Mouse (Mus musculus) layer of hippocampus, adult 9-11 months (tissue): Measurements from ENCODE around the gene Eno3.

ENCODE experiments used
- DNase-seq: peaks from one replicate; pipeline ENCODE4 v3.0.0; 2022

Eno3 gene

DNA sequence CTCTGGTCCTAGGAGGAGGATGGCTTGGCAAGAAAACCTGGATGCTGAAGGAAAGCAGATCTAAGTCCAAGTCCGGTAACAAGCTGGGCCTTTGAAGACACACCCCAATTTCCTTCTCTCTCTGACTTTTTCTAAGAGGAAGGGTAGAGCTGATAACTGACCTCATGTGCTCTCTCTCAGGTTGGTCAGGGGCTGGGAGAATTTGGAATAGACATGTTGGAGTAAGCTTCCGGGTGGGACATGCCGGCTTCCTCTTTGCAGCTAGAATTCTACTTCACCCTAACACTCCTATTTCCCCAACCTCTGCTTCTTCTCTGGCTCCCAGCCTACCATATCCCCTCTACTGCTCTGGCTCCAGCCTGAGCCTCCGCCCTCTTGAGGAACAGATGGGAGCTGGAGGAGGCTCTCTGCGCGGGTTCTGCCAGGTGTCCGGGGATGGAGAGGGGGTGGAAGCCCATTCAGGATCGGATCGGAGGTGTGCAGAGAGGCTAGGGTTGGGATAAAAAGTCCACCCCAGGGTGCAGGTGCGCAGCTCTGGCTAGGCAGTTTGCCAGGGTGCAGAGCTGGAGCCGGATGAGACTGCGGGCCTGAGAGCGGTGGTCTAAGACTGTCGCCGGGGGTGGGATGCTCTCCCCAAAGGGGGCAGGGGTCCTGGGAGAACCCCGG, 30.0 kb downstream of the Eno3 start:
- DNase-seq: peak; percentile 75

DNA sequence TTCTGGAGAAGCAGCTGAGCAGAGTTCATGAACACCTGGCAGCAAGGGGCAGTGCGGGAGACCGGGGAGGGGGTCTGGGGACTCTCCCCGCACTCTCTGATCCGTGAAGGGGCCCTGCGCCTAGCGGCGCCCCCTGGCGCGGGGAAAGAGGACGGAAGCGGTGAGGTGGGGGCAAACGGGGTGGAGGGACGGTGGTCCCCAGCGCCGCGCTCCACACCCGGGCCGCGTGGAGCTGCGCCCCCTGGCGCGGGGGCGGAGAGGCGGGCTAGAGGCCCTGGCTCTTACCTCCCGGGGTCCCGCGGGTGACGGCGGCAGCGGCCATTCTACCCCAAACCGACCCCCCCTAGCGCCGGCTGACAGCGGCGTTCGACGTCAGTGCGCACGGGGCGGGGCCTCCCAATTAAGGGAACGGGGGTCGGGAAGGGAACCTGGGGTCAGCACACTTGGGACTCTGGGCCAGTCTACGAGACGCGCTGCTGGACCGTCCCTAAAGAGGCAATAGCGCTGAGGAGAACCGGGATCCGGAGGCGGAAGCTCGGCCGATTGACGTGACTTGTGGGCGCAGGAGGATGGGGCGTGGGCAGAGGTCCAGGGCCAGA, 30.7 kb downstream of the Eno3 start, which contains the start of gene Camta2:
TSS of gene Camta2 (minus strand) at position 505 of the 599 bp plus-strand sequence.
- DNase-seq: peak; percentile 86

DNA sequence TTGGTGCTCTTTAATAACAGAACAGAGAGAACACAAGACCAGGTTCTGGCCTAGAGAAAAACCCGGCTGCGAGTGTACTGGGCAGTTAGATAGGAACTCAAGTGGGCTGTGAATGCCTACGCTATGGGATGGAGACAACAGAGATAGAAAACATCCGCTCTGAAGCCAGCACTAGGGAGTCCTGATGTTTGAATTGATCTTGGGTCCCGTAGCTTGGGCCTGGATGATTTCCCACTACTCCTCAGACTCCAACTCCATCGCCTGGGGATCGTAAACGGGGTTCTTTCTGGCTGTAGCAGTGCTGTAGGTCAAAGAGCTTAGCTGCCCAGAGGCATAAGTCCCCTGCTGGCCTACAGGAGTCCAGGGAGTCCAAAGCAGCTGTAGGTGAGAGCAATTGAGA, 31.4 kb downstream of the Eno3 start:
- no peak for DNase-seq

DNA sequence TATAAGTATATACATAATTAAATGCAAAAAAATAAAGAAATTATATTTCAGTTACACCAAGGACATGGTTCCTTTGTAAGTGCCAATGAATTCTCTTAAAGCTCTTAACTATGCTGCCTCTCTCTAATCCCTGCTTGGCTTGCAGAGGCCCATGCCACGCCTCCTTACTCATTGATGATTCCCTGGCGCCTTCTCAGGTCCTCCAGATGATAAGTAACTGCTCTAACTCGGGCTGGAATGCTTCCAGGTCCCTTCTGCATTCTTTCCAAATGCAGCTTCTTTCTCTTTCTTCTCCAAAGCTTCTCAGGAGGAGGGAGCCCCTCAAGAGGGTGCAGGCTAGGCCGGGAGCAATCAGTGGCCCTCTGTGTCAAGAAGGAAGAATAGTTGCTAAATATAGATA, 32.6 kb downstream of the Eno3 start:
- DNase-seq: no peak

DNA sequence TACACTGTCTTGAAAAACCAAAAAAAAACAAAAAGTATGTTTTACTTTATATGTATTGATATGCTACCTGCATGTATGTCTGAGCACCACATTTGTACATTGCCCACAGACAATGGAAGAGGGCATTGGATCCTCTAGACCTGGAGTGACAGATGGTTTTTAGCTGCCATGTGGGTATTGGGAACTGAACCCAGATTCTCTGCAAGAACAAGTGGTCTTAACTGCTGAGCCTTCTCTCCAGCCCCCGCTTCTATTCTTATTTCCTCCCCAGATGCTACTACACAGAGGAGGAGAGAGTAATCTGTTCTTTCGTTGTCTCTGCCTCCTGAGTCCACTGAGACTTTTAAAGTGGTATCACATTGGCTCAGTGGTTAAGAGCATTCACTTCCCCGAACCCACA, 36.5 kb downstream of the Eno3 start:
- DNase-seq: peak; percentile 73

DNA sequence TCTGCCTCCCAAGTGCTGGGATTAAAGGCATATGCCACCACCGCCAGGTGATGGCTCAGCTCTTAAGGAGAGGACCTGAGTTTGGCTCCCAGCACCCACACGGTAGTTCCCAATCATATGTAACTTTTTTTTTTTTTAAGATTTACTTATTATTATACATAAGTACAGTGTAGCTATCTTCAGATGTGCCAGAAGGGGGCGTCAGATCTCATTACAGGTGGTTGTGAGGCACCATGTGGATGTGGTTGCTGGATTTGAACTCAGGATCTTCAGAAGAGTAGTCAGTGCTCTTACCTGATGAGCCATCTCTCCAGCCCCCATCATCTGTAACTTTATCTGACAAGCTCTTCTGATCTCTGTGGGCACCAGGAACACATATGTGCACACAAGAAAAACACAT, 40.4 kb downstream of the Eno3 start:
- DNase-seq: no peak

DNA sequence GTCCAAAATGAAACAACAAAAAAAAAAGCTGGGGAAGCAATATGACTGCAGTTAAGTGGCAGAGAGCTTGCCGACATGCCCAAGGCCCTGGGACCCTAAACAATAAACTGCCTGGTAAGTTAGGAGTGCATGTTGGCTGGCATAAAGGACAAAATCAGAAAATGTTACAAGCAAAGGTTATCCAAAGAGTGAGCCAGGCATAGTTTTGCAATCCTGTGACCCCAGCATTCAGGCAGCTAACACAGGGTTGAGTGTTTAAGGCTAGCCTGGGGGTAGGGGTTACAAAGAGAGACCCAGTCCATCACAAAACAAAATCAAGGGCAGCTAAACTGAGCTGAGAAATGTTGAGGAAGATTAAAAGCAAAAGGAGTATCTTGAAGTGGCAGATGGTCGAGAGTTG, 42.0 kb downstream of the Eno3 start:
- no peak for DNase-seq

DNA sequence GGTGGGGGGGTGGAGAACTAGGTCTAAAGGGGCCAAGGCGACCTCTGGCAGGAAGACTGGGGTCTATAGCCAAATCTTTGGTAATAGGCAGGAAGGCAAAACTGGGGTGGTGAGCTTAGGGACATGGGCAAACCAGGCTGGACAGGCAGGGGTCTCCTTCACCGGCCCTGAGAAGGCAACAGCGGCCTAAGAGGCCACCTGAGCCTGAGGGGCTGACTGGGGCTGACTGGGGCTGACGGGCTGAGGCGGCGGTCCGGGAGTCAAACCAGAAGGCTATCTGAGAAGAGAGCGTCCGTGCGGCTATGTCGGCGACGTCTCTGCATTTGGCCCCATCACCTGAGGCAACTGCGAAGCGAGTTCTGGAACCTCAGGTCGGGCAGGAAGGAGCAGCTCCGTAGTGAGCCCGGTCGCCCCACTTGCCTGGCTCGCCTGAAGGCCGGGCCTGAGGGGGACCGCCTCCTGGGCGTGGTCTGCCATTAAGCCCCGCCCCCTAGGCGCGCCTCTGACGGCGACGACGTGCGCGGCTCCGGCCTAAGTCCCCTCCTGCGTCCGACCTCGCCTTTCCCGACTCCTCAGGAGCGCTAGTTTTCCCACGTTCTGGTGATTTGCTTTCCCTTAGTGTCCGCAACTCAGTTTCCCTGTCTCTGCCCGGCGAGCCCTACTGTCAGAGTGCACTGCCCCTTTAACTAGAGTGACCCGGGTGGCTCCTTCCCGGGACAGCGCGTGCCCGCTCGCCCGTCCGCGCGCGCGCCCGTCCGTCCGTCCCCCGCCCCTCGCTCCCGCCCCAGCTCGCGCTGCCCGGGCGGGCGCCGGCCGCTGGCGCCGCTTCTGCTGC, 42.9 kb downstream of the Eno3 start, which contains the start of the genes Inca1 and Kif1c:
TSS of gene Inca1 (minus strand) at position 434 of the 835 bp plus-strand sequence.
TSS of gene Kif1c (plus strand) at position 827 of the 835 bp plus-strand sequence.
- peak; percentile 94 for DNase-seq

DNA sequence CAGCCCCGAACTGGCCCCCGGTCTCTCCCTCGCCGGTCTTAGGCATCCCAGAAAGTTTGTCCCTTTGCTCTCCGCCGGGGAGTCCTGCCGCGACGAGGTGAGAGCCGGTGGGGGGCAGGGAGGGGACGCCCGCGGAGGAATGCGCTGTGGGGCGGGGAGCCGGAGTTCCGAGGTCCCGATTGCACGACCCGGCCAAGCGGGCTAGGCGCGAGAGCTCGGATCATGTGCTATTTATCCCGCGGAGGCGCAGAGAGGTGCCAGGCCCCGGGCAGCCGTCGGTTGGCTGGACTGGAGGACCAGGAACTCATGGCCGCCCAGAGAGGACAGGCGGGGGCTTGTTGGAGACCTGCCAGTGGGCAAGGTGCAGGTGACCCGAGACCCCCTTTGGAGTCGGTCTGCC, 43.6 kb downstream of the Eno3 start:
- DNase-seq: peak; percentile 59

DNA sequence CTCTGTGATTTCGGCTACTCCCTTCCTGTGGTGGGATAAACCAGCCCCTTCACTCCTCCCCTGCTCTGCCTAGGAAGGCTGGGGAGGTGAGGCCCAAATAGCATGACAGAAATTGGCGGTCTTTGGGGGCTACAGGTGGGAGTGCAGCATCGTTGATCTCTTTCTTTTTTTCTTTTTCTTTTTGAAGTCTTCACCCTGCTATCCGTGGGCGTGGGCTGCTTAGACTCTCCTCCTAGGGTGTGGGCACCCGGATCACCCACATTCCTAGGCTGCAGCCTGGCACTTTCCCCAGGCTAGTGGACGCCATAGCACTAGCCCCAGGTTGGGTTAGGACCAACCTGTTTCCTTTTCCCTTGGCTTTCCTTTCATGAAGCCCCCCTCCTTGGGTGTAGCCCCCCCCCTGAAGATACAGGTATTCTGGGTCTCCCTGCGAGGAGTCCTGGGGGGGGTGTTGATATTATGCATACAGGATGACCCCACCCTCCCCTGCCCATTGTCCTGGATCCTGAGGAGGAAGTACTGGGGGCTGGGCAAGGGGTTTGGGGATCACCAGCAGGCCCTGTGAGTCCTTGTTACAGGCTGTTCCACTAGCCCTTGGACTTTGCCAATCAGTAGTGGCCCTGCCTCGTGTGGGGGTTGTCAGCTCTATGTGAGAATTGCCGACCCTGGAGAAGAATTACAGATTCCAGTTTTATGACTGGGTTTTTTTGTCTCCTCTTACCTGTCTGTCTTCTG, 44.4 kb downstream of the Eno3 start:
- DNase-seq: no peak

DNA sequence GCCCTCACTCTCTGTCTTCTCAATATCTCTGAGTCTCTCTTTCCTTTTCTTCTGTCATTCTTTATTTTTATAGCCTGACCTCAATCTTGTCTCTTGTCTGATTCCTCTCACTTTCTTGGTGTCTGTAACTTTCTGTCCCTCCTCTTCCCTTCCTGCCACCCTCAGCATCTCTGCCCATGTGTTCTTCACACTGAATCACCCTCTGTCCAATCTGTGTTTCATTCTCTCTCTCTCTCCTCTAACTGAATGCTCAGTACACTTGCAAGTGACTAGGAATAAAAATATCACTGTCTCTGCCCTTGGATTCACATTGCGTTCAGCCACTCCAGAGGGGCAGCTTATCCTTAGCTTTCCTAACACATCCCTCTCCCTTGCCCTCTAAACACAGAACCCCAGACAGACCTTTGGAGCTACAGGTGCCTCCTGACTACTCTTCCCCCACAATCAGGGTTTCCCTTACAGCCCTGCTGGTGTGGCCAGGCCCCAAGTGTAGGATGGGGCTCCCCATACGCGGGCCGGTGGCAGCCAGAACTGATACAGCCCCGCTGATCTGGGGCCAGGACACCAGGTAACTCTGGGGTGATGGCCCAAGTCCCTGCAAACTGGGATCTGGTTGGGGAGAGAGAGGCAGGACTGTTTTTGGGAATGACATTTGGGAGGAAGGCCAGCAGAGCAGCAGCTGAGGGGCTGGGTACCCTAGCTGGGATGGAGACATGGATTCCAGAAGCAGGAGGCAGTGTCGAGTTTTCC, 45.2 kb downstream of the Eno3 start:
- DNase-seq: no peak

DNA sequence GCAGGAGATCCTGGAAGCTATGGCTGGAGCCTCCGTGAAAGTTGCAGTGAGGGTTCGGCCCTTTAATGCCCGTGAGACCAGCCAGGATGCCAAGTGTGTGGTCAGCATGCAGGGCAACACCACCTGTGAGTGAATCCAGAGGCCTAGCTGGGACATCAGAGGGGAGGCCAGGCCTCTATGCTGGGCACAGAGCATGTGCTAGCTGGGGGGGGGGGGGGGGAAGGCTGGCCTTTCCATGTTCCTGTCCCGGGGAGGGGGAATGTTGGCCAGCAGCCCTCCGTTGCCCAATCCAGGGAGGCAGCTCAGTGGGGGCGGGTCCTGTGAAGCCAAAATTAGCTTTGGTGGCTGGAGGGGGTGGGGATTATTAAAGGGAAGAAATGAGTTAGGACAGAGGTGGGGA, 45.8 kb downstream of the Eno3 start:
- no peak for DNase-seq

DNA sequence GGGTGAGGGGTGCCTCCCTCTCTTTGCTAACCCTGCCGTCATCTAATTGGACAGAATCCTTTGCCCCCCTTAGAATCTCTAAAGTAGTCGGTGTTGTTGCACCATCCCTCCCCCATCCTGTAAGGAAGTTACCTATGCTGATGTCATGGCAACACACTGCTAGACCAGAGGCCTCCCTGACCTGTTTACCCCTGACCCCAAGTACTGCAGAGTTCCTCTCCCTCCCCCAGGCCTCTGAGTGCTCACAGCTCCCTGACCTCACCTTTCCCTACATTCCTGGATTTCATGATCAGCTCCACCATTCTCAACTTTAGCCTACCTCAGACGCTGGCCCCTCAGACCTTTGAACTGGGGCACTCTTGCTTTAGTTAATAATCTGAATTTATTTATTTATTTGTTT, 49.1 kb downstream of the Eno3 start:
- no peak for DNase-seq

DNA sequence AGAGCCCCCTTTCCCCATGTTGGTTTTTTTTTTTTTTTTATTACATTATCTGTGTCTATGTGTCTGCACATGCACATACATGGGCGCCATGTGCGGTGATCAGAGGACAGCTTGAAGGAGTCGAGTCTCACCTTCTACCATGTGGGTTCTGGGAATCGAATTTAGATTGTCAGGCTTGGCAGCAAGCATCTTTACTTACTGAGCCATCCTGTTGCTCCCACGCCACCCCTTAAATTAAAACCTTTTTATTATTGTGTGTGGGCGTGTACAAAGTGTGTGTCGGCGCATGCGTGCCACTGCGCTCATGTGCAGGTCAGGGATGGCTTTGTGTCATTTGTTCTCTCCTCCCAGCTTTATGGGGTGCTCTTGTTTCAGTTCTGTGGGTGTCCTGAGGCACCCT, 54.0 kb downstream of the Eno3 start:
- DNase-seq: peak; percentile 84
